Mouse (Mus musculus): ENCODE measurements at regions not wholly inside any gene's neighbourhood (a gene's known extent, or its start where the extent isn't known, plus 50 kb on each side); places are given as distances from the start of the nearest gene placed in this dataset.

DNA sequence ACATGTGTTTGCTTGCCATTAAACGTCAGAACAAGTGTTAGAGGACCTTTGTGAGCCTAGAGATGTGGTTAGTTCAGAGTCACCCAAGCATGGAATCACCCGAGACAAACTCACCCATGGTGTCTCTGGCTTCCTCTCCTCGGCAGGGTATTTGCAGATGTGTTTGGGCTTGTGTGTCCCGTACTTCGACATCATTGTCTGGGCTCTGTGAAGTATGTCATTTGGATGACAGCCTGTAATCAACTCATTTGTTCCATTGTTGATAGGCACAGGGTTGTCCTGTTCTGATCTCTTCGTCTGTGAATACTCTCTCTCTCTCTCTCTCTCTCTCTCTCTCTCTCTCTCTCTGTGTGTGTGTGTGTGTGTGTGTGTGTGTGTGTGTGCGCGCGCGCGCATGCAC lies 277.8 kb upstream of the Dynlrb2 start:
- no peak for DNase-seq

DNA sequence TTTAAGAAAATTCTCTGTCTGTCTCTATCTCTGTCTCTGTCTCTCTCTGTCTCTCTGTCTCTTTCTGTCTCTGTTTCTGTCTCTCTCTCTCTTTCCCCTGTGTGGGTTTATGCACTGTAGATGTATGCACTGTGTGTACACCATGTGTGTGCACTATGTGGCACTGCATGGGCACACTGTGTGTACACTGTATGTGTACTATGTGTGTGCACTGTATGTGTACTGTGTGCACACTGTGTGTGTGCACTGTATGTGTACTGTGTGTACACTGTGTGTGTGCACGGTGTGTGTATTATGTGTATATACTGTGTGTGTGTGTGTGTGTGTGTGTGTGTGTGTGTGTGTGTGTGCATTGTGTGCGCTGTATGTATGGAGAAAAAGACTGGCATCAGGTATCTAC lies 281.5 kb upstream of the Dynlrb2 start:
- no peak for DNase-seq

DNA sequence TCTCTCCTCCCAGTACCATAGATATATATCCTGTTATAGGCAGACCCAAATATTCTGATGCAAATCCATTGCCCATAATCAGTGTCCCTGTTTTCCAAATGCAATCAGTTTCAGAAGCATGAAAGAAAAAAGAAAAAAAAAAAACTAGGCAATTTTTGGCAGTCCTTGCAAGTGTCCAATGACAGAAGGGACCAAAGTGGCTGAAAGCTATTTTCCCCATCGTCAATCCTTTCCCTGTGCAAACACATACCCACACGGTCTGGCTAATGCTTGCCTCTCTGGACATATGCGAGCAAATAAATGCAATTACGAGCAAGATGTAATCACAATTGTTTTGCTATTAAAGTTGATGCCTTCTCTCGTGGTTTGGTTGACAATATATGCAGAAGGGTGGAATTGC lies 288.9 kb upstream of the Dynlrb2 start:
- DNase-seq: no peak

DNA sequence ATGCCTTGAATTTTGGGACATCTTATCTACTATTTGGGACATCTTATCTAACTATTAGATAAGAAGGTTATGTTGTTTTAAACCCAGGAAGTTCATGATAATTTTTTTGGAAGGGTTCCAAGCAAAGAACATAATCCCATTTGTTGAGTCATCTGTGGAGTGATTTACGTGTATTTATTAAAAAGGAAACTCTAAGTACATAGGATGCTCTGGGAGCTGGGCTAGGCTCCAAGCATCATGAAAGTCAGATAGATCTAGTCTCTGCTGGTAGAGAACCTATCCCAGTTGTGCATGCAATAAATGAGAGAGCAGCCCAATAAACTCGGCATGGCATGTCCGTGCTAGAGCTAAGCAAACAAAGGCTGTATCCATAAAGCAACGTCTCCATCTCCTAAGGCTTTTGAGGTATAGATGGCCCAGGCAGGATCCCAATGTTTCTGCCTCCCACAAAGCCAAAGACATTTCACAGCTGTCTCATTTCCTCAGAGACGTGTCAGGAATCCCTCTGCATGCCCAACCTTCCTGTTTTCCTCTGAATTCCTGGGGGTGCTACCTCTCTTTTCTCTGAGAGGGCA lies 289.4 kb upstream of the Dynlrb2 start:
- DNase-seq: no peak

DNA sequence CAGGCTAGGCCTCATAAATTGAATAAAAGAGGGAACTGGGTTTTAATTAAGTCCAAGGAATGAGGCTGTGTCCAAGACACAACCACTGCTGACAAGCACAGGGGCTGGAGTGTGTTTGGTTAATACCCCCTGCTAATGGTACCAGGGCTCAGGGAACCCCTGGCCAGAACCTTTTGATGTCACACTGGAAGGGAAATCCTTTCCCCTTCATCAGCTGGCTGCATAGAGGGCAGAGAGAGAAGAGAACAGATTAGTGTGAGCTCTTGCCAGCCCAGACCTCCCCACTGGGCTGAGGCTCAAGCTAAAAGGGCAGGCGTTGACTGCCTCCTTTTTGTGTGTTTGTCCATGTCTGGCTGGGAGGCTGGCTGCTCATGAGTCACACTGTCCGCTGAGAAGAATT lies 301.1 kb upstream of the Dynlrb2 start:
- no peak for DNase-seq

DNA sequence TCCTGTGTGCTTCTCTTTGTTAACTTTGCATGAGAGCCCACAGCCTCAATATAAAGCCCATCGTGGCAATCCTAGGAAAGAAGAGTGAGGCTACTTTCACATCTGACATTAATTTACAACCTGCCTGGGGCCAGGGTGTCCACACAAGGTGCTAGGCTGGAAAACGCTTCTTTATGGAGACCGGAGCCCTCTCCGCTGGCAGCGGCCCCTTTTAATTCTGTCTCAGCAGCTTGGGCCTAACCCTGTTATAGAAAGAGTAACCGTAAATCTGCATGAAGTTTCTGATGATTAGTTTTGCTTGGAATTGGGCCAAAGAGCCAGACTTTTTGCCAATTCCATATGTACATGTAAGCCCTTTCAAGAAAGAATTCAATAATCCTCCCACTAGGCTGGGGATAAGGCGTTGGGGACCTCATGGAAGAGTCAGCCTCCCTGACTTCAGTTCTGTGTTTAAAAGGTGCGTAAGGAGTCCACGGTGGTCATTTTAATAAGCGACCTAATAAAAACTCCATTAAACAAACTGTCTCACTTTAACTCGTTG lies 304.2 kb upstream of the Dynlrb2 start:
- DNase-seq: no peak

DNA sequence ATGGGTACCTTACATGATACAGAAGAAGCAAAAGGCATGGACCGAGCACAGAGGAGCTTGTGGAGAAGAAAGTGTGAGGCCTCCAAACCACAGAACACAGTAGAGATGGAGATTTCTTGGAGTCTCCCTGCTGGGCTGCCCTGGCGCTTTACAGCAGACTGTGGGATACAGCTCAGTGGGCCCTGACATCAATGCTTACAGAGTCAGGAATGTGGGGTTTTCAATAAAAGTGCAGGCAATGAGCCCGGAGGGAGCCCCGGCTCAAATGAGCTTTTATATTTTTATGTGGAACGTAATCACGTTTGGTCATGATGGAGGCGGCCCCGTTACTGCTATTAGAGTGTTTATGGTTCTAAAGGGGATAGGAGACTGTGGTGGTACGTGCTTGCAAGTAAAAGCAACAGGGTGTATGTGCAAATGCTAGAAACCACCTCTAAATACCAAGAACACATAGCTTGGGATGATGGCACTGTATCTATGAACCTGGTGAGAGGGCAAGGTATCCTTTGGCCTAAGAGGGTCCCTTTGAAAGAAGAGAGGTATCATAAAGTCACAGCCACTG lies 308.1 kb upstream of the Dynlrb2 start:
- DNase-seq: no peak

DNA sequence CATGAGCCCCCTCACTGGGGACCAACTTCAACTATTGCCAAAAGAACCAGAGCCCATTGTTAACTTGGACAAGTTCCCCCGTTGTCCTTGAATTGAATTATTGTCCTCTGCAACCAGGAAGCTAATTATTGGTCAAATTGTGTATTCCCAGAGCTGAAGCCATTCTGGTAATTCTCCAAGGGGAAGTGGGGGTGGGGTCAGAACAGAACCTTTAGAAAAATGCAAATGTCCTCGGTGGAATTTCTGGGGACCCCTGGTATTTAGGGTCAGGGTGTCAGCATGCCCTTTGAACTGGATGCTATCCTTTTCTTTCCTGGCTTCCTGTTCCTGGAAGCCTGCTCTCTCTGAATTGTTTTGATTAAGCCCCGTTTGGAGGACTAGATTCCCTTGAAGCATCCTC lies 312.7 kb upstream of the Dynlrb2 start:
- no peak for DNase-seq

DNA sequence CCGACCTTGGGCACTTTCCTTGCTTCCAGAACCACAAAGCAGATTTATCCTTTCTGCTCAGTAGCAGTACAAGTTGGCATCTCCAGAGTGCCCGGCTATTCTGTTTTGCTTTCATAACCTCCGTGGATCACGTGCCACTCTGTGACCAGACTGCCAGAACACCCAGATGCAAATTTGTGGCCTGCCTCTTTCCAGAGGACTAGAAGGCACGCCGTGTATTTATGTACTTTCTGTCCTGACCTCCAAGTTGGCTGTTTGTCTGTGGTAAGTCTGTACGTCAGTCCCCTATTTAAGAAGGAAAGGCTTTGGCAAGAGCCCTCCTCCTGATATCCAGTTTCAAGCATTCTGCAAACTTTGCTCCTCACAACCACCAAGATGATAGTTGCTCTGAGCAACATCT lies 319.6 kb upstream of the Dynlrb2 start:
- peak; percentile 67 for DNase-seq

DNA sequence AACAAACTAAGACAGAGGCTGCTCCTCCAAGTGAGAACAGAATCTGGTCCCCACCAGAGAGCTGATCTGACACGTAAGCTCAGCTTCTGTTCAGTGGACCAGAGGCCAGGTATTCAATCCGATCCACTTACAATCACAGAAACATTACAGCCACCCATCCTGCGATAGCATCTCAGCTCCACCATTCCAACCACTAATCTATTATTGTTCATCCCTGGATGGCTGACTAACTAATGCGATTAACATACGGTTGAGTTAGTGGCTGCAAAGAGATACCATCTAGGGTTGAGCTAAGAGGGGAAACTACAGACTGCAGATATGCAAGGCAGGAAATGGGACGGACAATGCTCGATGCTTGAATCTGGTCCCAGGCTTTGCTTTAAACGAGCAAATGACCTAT lies 320.5 kb upstream of the Dynlrb2 start:
- no peak for DNase-seq

DNA sequence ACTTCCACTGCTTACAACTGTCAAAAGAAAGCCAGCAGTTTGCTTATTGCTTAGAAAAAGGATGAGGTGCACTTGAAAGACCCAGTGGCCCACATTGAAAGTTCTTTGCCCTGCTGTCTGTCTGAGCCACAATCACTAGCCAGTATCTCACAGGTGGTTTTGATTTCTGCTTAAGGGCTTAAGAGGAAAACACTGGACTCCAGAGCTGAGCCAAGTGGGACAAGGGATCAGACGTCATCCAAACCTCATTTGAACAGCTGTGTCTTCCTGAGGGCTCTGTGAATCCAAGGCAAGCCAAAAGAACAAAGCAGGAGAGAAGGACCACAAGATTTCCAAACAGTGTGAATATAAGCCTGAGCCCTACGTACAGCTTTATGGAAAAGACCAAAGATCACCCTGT lies 326.8 kb upstream of the Dynlrb2 start:
- peak; percentile 50 for DNase-seq

DNA sequence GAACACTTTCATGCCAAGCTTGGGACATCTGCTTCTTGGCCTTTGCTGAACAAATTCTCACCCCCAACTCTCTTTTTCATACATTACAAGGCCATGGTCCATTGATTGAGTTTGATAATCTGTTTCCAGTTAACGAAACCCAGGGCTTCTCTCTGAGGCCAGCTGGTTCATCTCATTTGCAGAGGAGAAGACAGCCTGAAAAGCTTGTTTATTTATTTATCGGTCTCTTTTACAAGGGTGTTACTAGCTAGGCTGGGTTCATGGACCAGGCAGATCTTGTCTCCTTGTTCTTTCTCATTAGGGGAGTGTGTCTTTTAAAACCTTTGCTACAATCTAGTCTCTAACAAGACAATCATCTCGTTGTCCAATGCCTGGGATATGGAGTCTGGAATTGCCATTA lies 329.9 kb upstream of the Dynlrb2 start:
- DNase-seq: no peak

DNA sequence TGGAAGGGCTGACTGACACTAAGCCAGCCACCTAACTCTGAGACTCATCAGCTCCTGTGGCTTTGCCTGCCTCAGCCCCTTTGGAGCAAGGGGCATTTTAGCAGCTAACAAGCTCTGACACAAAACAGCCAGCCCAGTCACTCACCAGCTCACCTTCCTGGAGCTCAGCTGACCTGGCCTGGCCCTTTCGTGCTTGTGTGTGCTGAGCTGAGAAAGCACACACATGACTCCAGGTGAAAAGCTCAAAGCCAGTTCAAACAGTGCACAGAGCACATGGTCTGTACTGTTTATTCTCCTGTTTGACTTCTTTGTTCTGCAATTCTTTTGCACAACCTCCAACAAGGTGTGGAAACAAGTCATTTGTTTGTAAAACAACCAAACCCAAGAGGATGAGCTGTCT lies 330.8 kb upstream of the Dynlrb2 start:
- no peak for DNase-seq

DNA sequence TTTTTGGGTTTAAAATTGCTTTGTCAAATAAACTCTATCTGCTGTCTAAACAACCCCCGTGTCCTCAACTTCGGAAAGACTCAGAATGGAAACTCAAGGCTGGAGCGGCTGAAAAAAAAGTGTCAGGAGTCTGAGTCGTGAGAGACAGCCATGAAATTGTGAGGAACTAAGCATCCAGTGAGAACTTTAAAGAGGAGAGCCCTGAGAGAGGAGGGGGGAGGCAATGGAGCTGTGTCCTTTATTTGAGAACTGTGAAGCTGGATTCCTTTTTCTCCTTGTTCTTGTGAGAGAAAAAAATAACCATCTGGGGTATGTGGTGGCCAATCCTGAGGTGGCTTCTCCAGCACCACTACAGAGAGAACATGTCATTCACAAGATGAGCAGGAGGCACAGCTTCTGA lies 336.9 kb upstream of the Dynlrb2 start:
- no peak for DNase-seq

DNA sequence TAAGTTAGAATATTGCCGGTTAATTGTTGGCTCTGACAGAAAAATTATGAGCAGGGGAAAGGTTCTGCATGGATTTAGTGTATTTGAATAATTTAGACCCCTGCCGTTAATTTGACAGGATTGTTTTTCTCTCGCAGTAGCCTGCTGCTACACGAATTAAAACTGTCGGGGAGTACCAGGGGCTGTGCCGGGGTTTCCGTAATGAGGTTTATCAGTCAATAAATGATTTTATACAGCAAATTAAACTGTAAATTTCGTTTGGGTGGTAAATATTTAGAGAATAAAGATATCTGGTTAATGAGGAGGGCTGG lies 339.8 kb upstream of the Dynlrb2 start:
- DNase-seq: no peak

DNA sequence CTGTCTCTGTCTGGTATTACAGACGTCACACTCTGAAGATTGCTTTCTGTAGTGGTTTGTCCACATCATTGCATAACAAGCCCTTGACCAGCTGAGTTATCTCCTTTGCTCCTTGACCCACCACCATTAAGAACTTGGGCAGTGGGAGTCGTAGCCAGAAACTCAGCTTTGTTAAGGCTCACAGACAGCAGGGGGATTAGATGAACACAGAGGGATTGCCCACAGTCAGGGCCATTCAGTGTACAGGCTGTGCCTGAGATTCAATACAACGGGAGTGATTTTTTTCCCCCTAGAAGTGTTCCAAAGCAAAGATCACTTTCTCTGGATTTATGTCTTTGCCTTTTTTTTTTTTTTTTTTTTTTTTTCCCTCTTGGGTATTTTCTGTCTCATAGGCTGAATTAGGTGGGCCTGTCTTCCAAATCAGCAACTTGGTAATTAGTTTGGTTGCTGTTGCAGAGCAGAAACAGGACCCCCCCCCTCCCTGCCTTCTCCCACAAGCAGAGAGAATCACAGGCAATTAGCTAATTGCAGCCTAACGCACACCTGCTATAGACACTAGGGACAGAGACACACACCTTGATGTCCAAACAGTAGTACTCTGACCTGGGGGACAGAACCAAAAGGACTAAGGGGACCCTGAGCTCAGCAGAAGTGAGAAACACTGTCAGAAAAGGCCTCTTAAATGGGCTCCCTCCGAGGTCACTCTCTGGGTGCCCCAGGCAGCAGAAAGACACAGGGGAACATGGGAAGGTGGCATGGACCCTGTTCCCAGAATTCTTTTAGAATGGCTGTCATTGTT lies 340.4 kb upstream of the Dynlrb2 start:
- DNase-seq: no peak

DNA sequence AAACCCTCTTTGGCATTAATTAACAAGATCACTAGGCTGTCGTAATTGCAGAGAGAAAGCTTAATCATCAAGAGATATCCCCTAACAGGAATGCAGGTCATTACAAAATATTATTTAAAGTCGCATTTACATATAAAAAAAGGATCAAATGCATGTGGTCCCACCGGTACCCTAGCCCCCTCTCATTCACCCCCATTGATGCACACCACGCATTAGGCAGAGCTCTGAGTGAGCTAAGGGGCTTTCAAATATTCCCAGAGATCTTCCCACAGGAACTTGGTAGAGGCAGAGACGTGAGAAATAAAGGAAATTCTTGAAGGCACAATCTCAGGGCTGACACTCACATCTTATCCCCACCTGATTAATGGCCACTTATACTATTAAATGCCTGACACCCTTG lies 343.8 kb upstream of the Dynlrb2 start:
- no peak for DNase-seq

DNA sequence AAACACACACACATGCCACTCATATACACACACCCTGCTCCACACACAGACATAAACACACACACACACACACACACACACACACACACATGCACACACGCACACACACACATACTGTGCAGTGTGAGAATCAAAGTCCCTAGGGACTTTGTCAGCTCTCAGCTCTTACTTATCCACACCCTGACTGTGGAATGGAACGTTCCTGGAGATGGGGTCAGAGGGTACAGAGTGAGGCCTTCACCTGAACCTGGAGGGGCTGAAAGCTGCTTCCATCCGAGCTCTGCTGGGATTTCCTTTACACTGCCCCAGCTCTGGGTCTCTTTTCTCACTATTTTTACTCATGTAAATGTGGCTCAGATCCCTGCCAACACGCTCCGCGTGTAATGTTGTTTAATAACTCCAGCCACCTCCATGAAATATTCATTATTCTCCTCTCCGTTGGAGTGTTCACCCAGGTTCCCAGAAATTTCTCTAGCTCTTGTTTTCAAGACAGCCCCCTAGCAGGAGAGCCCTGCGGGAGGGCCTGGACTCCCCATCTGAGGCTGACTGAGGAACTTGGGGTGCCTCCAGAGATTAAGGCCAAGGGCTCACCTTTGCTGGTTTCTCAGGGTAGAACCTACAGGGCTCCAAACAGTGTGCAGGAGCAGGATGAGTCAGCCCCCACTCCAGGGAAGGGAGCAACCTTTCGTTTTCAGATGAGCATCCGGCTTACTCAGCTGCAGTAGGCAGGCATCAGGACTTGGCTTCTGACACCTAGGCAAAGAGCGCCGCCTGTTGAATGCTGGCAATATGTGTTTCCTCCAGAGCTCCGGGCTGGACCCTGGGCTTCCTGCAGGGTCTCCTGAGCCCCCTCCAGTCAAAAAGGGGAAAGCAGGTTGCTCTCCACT lies 360.8 kb upstream of the Dynlrb2 start:
- DNase-seq: peak; percentile 11

DNA sequence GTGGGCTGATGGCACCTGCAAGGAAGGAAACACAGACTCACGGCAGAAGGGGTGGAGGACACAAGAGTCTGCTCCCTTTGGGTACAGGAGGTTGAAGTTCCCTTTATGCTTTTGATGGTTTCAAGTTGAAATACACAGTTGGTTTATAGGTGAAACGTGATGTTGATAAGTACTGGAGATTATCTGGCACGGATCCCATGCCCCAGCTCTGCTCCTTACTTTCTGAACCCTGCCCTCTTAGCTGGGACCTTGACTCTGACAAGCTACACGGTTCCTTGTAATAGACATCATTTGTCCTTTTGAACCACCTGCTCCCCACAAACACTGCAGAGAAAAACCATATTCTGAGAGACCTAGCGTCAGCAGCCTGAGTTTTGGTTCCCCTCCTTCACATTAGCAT lies 363.4 kb upstream of the Dynlrb2 start:
- DNase-seq: no peak

DNA sequence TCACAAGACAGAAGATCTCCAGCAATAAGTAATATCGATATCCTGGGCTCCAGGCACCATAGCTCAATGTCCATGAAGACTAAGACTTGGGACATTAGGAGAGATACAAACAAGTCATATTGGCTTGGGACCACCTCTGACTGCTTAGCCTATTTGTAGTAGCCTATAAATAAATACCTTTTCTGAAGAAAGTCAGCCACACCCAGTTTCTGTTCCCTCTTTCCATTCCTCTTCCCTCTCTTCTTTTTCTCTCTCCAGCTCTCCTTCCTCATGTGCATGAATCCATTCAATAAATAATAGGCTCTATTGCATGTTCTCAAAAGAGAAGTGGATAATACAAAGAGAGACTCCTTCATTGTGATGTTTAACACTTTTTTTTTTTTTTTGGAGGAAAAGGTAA lies 364.8 kb upstream of the Dynlrb2 start:
- no peak for DNase-seq

DNA sequence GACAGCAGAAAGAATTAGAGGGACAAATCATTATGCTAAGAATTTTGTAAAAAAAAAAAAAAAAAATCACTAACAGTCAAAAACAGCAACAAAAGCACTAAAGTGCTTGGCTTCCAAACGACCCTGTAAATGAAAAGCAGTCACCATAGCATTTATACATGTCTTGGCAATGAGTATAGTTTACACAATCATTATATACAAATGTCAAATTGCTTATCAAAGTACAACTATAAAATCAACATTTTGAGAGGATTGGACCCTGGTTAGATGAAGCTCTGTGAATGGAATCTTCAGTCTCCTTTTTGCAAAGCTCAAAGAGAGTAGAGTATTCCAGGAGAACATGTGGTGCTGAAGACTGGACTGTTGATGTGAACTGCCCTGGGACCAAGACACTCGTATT lies 367.0 kb upstream of the Dynlrb2 start:
- DNase-seq: no peak

DNA sequence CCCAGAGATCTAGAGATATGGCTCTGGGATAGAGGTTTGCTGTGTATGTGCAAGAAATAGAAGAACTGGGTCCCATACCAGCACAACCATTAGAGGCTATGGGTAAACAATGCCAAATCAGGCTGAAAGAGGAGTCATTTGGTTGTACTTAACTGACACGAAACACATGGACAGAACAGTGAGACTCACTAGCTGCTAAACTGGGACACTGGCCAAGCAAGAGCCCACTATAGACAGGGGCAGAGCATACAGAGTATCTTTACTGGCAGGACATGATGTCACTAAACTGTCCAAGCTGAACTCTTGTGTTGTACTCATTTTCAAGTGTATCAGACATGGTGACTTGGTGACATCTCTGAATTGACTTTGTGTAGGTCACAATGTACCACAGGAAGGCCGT lies 371.3 kb upstream of the Dynlrb2 start:
- DNase-seq: no peak

DNA sequence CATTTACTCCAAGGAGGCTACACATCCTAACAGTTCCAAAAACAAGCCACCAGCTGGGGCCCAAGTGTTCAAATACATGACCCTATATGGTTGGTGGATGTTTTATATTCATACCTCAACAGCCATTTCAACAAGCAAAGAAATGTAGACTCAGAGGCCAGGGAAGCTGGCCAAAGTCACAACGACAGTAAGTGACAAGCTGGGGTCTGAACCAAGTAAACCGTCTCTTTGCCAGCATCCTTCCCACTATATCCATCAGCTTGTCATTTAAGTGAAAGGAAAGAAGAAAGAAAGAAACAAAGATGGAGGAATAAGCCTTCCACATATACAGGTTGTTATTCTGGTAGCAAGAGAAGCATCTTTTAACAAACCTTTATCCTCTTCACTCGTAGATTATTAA lies 371.7 kb upstream of the Dynlrb2 start:
- DNase-seq: no peak
